Mouse (Mus musculus): ENCODE measurements around the gene Frmd8.

- TF ChIP-seq MAFK (IDR thresholded peaks at IDR 0.05; ENCODE audit: insufficient read depth, low read depth, low read length), result no peak
- no peak for TF ChIP-seq HCFC1 (IDR thresholded peaks at IDR 0.05; ENCODE audit: borderline replicate concordance, insufficient read depth, low read length)
These were observed 6.1 kb upstream of the Frmd8 start for GRCm38 (mm10) chr19:5881155-5881554.
